Mouse (Mus musculus): ENCODE data around the gene Wwox. TPM values are rescaled to one million over a fixed set of nuclear protein-coding genes. Genes with fewer than 3 reads are reported as not detected.

Wwox gene
- polyA plus RNA-seq, 1 experiment from 2014 or later, result 11.0 TPM

DNA sequence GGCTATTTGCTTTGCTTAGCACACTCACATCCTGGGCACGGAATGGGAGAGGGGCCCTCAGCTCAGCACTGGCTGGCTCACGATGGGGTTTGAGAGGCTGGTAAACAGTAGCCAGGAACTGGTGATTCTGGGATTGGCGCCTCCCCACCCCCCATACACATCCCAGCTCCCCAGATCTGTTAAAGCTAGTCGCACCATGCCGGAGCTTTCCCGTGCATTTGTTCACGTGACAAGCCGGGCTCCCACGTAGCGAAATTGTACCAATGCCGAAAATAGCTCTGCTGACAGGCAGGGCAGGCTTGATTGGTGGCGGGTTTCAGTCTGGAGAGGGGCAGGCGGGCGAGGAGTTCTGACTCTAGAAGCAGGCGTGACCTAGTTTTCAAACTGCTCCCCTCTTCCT lies 16.5 kb downstream of the Wwox start:
- DNase-seq (ENCODE audit: low spot score) (no peak), ATAC-seq (ENCODE audit: low read depth) (no peak)
- no peaks in the 10 kb centered on the region for H3K9me3 ChIP-seq (ENCODE audit: control insufficient read depth, low read length)
- WGBS, result 52% methylated on average over 15 of the region's 15 CpGs
- H3K4me2 ChIP-seq (ENCODE audit: low read depth, low read length), result peak overlapping the region; percentile 15; the same call in 1 of the 2 replicates
- no peak overlapping the region for H3K9ac ChIP-seq (ENCODE audit: low read depth, low read length)
- H3K4me1 ChIP-seq (ENCODE audit: control insufficient read depth, insufficient read depth, low read length), result no peaks in the 10 kb centered on the region
- no peak overlapping the region for H3K27ac ChIP-seq (replicated peaks; ENCODE audit: low read depth, low read length)
- no peaks in the 10 kb centered on the region for H3K27me3 ChIP-seq (replicated peaks; ENCODE audit: control insufficient read depth, insufficient read depth, low read length)
- H3K4me3 ChIP-seq (ENCODE audit: low read depth, low read length), result no peak overlapping the region
- no peaks in the 10 kb centered on the region for H3K36me3 ChIP-seq (ENCODE audit: control insufficient read depth, insufficient read depth, low read length)

DNA sequence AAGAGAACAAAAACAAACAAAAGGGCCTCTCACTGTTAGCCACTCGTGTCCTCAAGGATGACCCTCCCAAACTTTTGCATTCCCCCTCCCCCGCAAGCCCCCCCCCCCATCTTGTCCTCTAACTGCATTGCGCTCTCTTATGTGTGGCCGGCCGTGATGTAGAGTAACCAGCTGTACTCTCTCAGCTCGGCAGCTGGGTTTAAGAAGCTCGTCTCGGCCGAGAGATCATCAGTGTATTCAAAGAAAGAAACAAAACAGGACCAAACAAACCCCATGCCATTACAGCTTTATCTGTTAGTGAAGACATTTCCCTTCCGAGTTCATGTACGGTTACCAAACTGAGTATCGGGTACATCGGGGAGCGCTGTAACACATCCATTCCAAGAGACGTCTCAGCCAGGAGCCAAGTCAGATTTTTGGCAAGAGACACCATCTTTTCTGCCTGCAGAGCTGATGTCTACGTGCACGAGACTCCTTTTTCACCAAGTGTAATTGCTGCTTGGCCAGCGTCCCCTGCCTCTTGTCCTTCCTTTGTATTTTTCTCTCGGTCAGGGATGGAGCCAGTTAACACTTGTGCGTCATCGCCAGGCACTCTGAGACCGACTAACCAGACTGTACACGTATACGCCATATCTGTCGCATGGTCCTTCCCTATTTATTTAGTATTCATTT lies 18.8 kb downstream of the Wwox start:
- WGBS, result 65% methylated on average over 25 of the region's 25 CpGs
- Histone ChIP-seq H3K9ac (ENCODE audit: low read depth, low read length) (no peak overlapping the region), H3K36me3 (ENCODE audit: control insufficient read depth, insufficient read depth, low read length) (no peaks in the 10 kb centered on the region), H3K27me3 (replicated peaks; ENCODE audit: control insufficient read depth, insufficient read depth, low read length) (no peaks in the 10 kb centered on the region), H3K4me2 (ENCODE audit: low read depth, low read length) (no peak overlapping the region), H3K27ac (replicated peaks; ENCODE audit: low read depth, low read length) (no peak overlapping the region), H3K4me3 (ENCODE audit: low read depth, low read length) (no peak overlapping the region), H3K4me1 (ENCODE audit: control insufficient read depth, insufficient read depth, low read length) (no peaks in the 10 kb centered on the region), H3K9me3 (ENCODE audit: control insufficient read depth, low read length) (no peaks in the 10 kb centered on the region)
- DNase-seq (ENCODE audit: low spot score) (peak; percentile 73), ATAC-seq (ENCODE audit: low read depth) (no peak)

DNA sequence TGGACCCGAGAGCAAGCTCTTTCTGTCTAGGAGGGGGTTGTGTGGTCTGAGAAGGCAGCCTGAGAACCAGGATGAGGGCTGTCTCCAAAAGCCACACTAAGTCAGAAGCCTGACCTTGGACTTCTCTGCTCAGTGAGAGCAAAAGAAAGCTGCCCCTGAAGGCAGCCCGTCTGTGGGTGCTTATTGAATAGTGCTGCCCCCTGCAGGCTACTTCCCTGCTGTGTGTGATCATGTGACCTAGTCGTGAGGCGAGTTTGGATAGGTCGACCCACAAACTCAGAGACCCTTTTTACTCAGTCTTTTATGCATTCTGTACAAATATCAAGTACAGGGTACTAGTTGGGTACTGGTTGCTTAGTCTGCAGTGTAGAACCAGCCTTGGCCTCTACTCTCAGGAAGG lies 21.1 kb downstream of the Wwox start:
- H3K4me3 ChIP-seq (ENCODE audit: low read depth, low read length), result no peak overlapping the region
- ATAC-seq (ENCODE audit: low read depth) (no peak), DNase-seq (ENCODE audit: low spot score) (no peak)
- no peaks in the 10 kb centered on the region for H3K27me3 ChIP-seq (replicated peaks; ENCODE audit: control insufficient read depth, insufficient read depth, low read length)
- no peaks in the 10 kb centered on the region for H3K4me1 ChIP-seq (ENCODE audit: control insufficient read depth, insufficient read depth, low read length)
- no peaks in the 10 kb centered on the region for H3K9me3 ChIP-seq (ENCODE audit: control insufficient read depth, low read length)
- WGBS, result 82% methylated on average over 5 of the region's 5 CpGs
- no peak overlapping the region for H3K4me2 ChIP-seq (ENCODE audit: low read depth, low read length)
- no peak overlapping the region for H3K27ac ChIP-seq (replicated peaks; ENCODE audit: low read depth, low read length)
- no peak overlapping the region for H3K9ac ChIP-seq (ENCODE audit: low read depth, low read length)
- no peaks in the 10 kb centered on the region for H3K36me3 ChIP-seq (ENCODE audit: control insufficient read depth, insufficient read depth, low read length)

DNA sequence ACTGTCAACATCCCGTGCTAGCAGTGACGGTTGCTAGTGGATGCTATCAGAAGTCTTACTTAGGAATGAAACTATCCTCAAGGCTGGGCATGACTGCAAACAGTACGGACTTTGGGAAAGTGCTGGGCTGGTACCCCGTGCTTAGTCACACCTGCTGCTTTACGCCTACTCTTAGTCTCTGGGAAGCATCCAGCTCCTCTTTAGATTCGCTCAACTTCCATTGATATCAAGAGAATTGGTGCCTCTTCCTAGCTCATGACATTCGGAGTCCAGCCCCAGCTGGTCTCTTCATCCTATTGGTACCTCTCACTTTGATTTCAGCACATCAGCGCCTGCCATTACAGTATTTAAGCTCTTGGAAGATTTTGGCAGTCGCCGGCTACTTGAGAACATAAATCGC lies 23.1 kb downstream of the Wwox start:
- 87% methylated on average over 11 of the region's 11 CpGs for WGBS
- Histone ChIP-seq H3K27me3 (replicated peaks; ENCODE audit: control insufficient read depth, insufficient read depth, low read length) (no peaks in the 10 kb centered on the region), H3K9me3 (ENCODE audit: control insufficient read depth, low read length) (no peaks in the 10 kb centered on the region), H3K4me3 (ENCODE audit: low read depth, low read length) (no peak overlapping the region), H3K9ac (ENCODE audit: low read depth, low read length) (no peak overlapping the region), H3K36me3 (ENCODE audit: control insufficient read depth, insufficient read depth, low read length) (no peaks in the 10 kb centered on the region), H3K4me1 (ENCODE audit: control insufficient read depth, insufficient read depth, low read length) (no peaks in the 10 kb centered on the region), H3K4me2 (ENCODE audit: low read depth, low read length) (no peak overlapping the region), H3K27ac (replicated peaks; ENCODE audit: low read depth, low read length) (no peak overlapping the region)
- ATAC-seq (ENCODE audit: low read depth) (no peak), DNase-seq (ENCODE audit: low spot score) (no peak)

DNA sequence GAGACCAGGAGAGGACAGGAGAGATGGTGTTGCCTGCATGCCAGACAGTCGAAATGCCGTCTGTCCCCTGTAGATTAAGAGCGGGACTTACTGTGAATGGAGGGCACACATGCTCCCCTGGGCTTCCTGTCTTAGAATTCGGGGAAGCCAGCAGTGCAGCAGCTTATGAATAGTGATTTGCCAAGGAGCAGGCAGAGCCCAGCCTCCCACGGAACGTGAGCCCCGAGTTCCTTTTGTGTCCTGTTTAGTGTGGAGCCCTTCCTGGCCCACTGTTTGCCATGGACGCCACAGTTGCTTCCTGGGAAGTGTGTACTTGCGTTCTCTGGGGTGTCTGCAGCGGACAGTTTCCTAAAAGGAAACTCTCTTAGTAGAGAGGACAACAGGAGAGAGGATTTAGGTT lies 23.9 kb downstream of the Wwox start:
- Histone ChIP-seq H3K4me1 (ENCODE audit: control insufficient read depth, insufficient read depth, low read length) (no peaks in the 10 kb centered on the region), H3K9ac (ENCODE audit: low read depth, low read length) (no peak overlapping the region), H3K4me3 (ENCODE audit: low read depth, low read length) (no peak overlapping the region), H3K4me2 (ENCODE audit: low read depth, low read length) (no peak overlapping the region), H3K27ac (replicated peaks; ENCODE audit: low read depth, low read length) (no peak overlapping the region), H3K9me3 (ENCODE audit: control insufficient read depth, low read length) (no peaks in the 10 kb centered on the region), H3K27me3 (replicated peaks; ENCODE audit: control insufficient read depth, insufficient read depth, low read length) (no peaks in the 10 kb centered on the region), H3K36me3 (ENCODE audit: control insufficient read depth, insufficient read depth, low read length) (no peaks in the 10 kb centered on the region)
- 68% methylated on average over 10 of the region's 10 CpGs for WGBS
- DNase-seq (ENCODE audit: low spot score), result no peak
- ATAC-seq (ENCODE audit: low read depth), result no peak

DNA sequence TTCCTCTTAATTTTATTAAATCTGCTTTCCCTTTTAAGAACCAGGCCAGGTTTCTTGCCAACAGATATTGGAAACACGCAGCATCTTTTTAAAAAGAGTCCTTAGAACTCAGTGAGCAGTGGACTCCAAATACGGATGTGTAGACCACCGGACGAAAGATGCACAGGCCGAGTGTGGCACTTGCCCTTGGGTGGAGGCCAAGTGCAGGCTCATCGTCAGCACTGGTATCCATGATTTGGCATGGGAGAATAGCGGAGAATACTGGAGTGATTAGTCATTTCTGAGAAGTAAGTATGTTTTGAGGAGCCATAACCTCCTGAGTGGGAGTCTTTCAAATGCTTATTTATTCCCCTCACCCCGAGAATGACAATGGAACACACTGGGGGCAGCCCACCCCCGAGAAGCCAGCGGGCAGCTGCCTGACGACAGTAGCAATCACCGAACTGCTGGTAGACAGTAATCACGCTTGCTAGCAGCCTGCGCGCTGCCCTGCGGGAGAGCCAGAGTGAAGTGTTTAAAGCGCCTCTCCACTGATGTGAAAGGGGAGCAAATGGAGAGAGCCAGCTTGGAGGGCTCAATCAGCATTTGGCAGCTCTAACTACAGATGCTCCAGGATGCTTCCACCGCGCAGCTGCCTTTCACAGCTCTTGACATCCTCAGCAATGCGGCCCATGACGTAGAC lies 29.2 kb downstream of the Wwox start:
- Histone ChIP-seq H3K9me3 (ENCODE audit: control insufficient read depth, low read length) (no peaks in the 10 kb centered on the region), H3K27me3 (replicated peaks; ENCODE audit: control insufficient read depth, insufficient read depth, low read length) (no peaks in the 10 kb centered on the region), H3K9ac (ENCODE audit: low read depth, low read length) (no peak overlapping the region), H3K4me2 (ENCODE audit: low read depth, low read length) (no peak overlapping the region), H3K4me3 (ENCODE audit: low read depth, low read length) (no peak overlapping the region), H3K36me3 (ENCODE audit: control insufficient read depth, insufficient read depth, low read length) (no peaks in the 10 kb centered on the region), H3K27ac (replicated peaks; ENCODE audit: low read depth, low read length) (no peak overlapping the region), H3K4me1 (ENCODE audit: control insufficient read depth, insufficient read depth, low read length) (no peaks in the 10 kb centered on the region)
- WGBS, result 83% methylated on average over 21 of the region's 21 CpGs
- DNase-seq (ENCODE audit: low spot score) (no peak), ATAC-seq (ENCODE audit: low read depth) (no peak)

DNA sequence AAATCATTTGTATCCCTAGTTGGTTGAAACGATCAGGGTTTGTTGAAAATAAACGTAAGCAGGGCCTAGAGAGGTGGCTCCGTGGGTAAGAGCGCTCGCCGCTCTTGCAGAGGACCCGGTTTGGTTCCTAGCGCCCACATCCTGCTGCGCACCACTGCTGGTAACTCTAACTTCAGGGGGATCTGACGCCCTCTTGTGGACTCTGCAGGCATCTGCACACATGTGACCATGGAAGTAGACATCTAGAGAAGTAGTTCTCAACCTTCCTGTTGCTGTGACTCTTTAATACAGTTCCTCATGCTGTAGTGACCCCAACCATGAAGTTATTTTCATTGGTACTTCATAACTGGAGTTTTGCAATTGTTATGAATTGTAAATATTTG lies 29.7 kb downstream of the Wwox start:
- no peak for DNase-seq (ENCODE audit: low spot score)
- H3K9ac ChIP-seq (ENCODE audit: low read depth, low read length), result no peak overlapping the region
- no peak overlapping the region for H3K4me3 ChIP-seq (ENCODE audit: low read depth, low read length)
- ATAC-seq (ENCODE audit: low read depth), result no peak
- WGBS, result 86% methylated on average over 10 of the region's 10 CpGs
- no peaks in the 10 kb centered on the region for H3K9me3 ChIP-seq (ENCODE audit: control insufficient read depth, low read length)
- H3K27me3 ChIP-seq (replicated peaks; ENCODE audit: control insufficient read depth, insufficient read depth, low read length), result no peaks in the 10 kb centered on the region
- no peaks in the 10 kb centered on the region for H3K4me1 ChIP-seq (ENCODE audit: control insufficient read depth, insufficient read depth, low read length)
- no peak overlapping the region for H3K27ac ChIP-seq (replicated peaks; ENCODE audit: low read depth, low read length)
- no peaks in the 10 kb centered on the region for H3K36me3 ChIP-seq (ENCODE audit: control insufficient read depth, insufficient read depth, low read length)
- no peak overlapping the region for H3K4me2 ChIP-seq (ENCODE audit: low read depth, low read length)

DNA sequence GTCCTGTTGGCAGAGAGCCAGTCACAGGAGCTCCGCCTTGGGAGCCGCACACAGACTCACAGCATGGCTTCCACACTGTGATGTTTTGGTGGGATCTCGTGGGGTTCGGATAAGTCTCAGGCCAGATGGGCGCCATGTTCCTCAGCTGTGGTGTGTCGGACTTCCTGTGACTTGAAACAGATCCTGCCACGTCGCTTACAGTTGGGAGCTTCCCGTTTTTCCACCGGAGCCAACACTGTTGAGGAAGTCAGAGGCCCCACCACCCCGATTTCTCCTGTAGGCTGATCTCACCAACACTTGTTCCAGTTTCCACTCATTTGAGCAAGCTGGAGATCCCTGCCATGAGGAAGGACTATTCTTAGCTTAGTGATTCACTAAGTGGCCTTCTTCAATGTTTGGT lies 34.1 kb downstream of the Wwox start:
- Histone ChIP-seq H3K27me3 (replicated peaks; ENCODE audit: control insufficient read depth, insufficient read depth, low read length) (no peaks in the 10 kb centered on the region), H3K4me1 (ENCODE audit: control insufficient read depth, insufficient read depth, low read length) (no peaks in the 10 kb centered on the region), H3K9me3 (ENCODE audit: control insufficient read depth, low read length) (no peaks in the 10 kb centered on the region), H3K4me2 (ENCODE audit: low read depth, low read length) (no peak overlapping the region), H3K9ac (ENCODE audit: low read depth, low read length) (no peak overlapping the region), H3K27ac (replicated peaks; ENCODE audit: low read depth, low read length) (no peak overlapping the region), H3K36me3 (ENCODE audit: control insufficient read depth, insufficient read depth, low read length) (no peaks in the 10 kb centered on the region), H3K4me3 (ENCODE audit: low read depth, low read length) (no peak overlapping the region)
- DNase-seq (ENCODE audit: low spot score) (no peak), ATAC-seq (ENCODE audit: low read depth) (no peak)
- 89% methylated on average over 11 of the region's 11 CpGs for WGBS

DNA sequence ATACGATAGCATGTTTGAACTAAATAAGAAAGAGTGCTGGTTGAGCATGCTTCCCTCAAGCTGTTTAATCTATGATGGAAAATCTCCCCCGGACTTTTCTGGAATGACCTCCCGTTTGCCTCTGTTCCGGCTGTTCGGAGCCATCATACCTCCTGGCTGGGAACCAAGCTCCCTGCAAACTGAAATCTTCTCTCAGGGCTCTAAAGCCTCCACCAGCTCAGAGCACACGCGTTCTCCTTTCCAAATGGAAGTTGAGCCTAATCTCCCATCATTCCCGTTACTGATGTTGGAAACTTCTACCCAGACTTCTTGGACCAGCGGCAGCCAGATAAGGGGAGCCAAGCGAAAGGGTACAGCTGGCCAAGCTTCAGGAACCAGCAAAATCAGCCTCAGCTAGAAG lies 37.5 kb downstream of the Wwox start:
- Histone ChIP-seq H3K27ac (replicated peaks; ENCODE audit: low read depth, low read length) (no peak overlapping the region), H3K4me3 (ENCODE audit: low read depth, low read length) (no peak overlapping the region), H3K4me1 (ENCODE audit: control insufficient read depth, insufficient read depth, low read length) (no peaks in the 10 kb centered on the region; the same call in 1 of the 2 replicates), H3K4me2 (ENCODE audit: low read depth, low read length) (no peak overlapping the region), H3K9me3 (ENCODE audit: control insufficient read depth, low read length) (no peaks in the 10 kb centered on the region), H3K27me3 (replicated peaks; ENCODE audit: control insufficient read depth, insufficient read depth, low read length) (no peaks in the 10 kb centered on the region), H3K36me3 (ENCODE audit: control insufficient read depth, insufficient read depth, low read length) (no peaks in the 10 kb centered on the region), H3K9ac (ENCODE audit: low read depth, low read length) (no peak overlapping the region)
- DNase-seq (ENCODE audit: low spot score) (peak; percentile 66), ATAC-seq (ENCODE audit: low read depth) (0 out of 2 replicates have a peak, but pooled peaks have one; percentile 33)
- WGBS, result 65% methylated on average over 10 of the region's 10 CpGs
